Mouse (Mus musculus) liver, adult 2 months (tissue): ENCODE measurements around the gene AC161166.1. TPM values are rescaled to one million over a fixed set of nuclear protein-coding genes. Genes with fewer than 3 reads are reported as not detected.

Source experiments
- DNase-seq: peaks from one replicate; pipeline ENCODE4 v3.0.0-alpha.2; 2011; ENCODE audit warnings: low read depth, low spot score; ENCODE audit errors: extremely low read depth
- H3K27ac ChIP-seq: fragments of 200-500 bp; replicated peaks from 2 replicates; pipeline ENCODE4 v1.5.1; 2012; ENCODE audit warnings: low read depth, mild to moderate bottlenecking, control low read depth, inconsistent platforms, low read length; ENCODE audit not compliant: insufficient read depth
- H3K27me3 ChIP-seq: fragments of 200-500 bp; 2 replicates; pipeline ENCODE4 v1.6.1; 2012; ENCODE audit warnings: mild to moderate bottlenecking, moderate library complexity, low read length, inconsistent platforms; ENCODE audit not compliant: control insufficient read depth, insufficient read depth
- H3K36me3 ChIP-seq: fragments of 200-500 bp; 2 replicates; pipeline ENCODE4 v1.6.1; 2012; ENCODE audit warnings: low read length, inconsistent platforms; ENCODE audit not compliant: control insufficient read depth, insufficient read depth
- H3K4me1 ChIP-seq: fragments of 200-500 bp; 2 replicates; pipeline ENCODE4 v1.6.1; 2011; ENCODE audit warnings: low read length; ENCODE audit not compliant: control insufficient read depth, insufficient read depth
- H3K4me3 ChIP-seq: fragments of 200-500 bp; 2 replicates; pipeline ENCODE4 v1.5.1; 2011; ENCODE audit warnings: low read depth, mild to moderate bottlenecking, control low read depth, low read length, moderate library complexity; ENCODE audit not compliant: insufficient read depth
- H3K79me2 ChIP-seq: fragments of 200-500 bp; 2 replicates; pipeline ENCODE4 v1.6.1; 2012; ENCODE audit warnings: inconsistent platforms, mild to moderate bottlenecking, low read length, moderate library complexity; ENCODE audit not compliant: control insufficient read depth, insufficient read depth
- H3K9ac ChIP-seq: fragments of 200-500 bp; 2 replicates; pipeline ENCODE4 v1.6.1; 2012; ENCODE audit warnings: low read depth, mild to moderate bottlenecking, control low read depth, inconsistent platforms, low read length
- CTCF ChIP-seq: fragments of 200-500 bp; IDR thresholded peaks from 2 replicates; pipeline ENCODE4 v1.5.1; 2011; ENCODE audit warnings: low read depth, low read length, control low read depth
- POLR2A ChIP-seq: fragments of 200-500 bp; IDR thresholded peaks from 2 replicates; pipeline ENCODE4 v1.6.1; 2011; ENCODE audit warnings: low read length, control low read depth; ENCODE audit not compliant: insufficient read depth; ENCODE audit errors: extremely low read depth
- WGBS: fragments of 180-500 bp; shearing (Covaris S2); methylation state at CpG from one replicate; pipeline ENCODE4 v1.1.7; 2018; 5-methylcytosine and 5-hydroxymethylcytosine counted together
- polyA plus RNA-seq: library from polyadenylated mRNA; depleted of rRNA; stranded (reverse); fragments of >200 nt; gene quantifications from 2 replicates; pipeline ENCODE4 v1.2.3, GENCODE M21; 2012; rRNA removed
- total RNA-seq: library from RNA; depleted of rRNA; stranded (reverse); fragments of >200 nt; gene quantifications from 2 replicates; pipeline ENCODE4 v1.2.3, GENCODE M21; 2014; rRNA removed

Gene AC161166.1
- total RNA-seq: not detected in 2 replicates
- not detected in 2 replicates for polyA plus RNA-seq

- no peaks in the 10 kb centered on the region; the same call in 1 of the 2 replicates for H3K4me1 ChIP-seq
- H3K27me3 ChIP-seq: no peaks in the 10 kb centered on the region
- 94% methylated on average over 7 of the region's 7 CpGs for WGBS
- DNase-seq: no peak
- no peaks in the 10 kb centered on the region for H3K79me2 ChIP-seq
- H3K4me3 ChIP-seq: no peak within 1 kb of the TSS
- no peaks in the 10 kb centered on the region for H3K36me3 ChIP-seq
- no peak within 1 kb of the TSS for H3K27ac ChIP-seq
- no peak within 1 kb of the TSS for H3K9ac ChIP-seq
- no peak for TF ChIP-seq POLR2A
- TF ChIP-seq CTCF: no peak
Observed at GRCm38 (mm10) chr7:24512355-24512754, at the start of gene AC161166.1. TSS of gene AC161166.1 (minus strand) at chr7:24512455.

DNA sequence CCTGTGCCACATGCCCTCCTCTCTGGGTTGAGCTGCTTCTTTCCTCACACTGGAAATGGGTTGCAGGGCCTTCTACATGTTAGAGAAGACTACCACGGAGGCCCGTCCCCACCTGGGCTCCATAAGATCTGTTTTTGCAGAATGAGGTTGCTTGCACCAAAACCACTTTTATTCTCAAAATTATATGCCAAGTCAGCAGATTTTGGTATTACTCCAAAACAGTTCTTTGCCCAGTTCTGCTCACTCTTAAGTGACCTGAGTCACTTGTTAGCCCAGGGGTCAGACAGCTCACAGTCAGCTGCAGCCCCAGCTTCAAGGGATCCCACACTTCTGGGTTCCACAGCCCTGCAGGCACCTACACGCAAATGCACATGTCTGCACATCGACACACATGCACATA lies 49.2 kb upstream of the AC161166.1 start:
- Histone ChIP-seq H3K36me3 (no peaks in the 10 kb centered on the region), H3K9ac (no peak overlapping the region), H3K27ac (no peak overlapping the region), H3K4me3 (no peak overlapping the region), H3K4me1 (no peaks in the 10 kb centered on the region), H3K27me3 (no peaks in the 10 kb centered on the region), H3K79me2 (no peaks in the 10 kb centered on the region)
- no peak for TF ChIP-seq CTCF
- no peak for TF ChIP-seq POLR2A
- WGBS: 92% methylated on average over 4 of the region's 4 CpGs
- no peak for DNase-seq

DNA sequence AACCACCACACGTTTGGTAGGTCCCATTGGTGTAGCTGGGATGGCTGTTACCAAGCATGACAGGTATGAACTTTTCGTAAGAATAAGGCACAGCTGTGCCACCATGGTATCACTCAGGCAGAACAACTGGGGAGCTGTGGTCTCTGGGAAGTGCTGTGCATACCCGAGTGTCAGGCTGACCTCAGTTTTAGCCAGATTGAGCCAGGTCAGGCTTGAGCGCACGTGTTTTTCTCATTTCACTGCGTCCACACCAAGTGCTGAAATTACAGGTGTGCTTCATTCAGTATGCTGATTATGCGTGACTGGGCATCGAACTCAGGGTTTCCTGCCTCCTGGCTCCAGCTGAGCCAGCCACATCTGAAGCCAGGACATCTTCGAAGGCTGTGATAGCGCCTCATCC lies 43.5 kb upstream of the AC161166.1 start:
- Histone ChIP-seq H3K79me2 (no peaks in the 10 kb centered on the region; the same call in 1 of the 2 replicates), H3K36me3 (no peaks in the 10 kb centered on the region), H3K9ac (no peak overlapping the region), H3K27me3 (no peaks in the 10 kb centered on the region), H3K4me1 (peaks cover 15% of the 10 kb centered on the region; the same call in 1 of the 2 replicates), H3K27ac (no peak overlapping the region), H3K4me3 (no peak overlapping the region)
- TF ChIP-seq POLR2A: no peak
- TF ChIP-seq CTCF: no peak
- WGBS: 97% methylated on average over 10 of the region's 10 CpGs
- DNase-seq: no peak

- no peak for TF ChIP-seq POLR2A
- TF ChIP-seq CTCF: no peak
- WGBS: 24% methylated on average over 12 of the region's 12 CpGs
- no peaks in the 10 kb centered on the region for H3K36me3 ChIP-seq
- peak overlapping the region; percentile 3; the same call in 1 of the 2 replicates for H3K9ac ChIP-seq
- H3K4me1 ChIP-seq: peaks cover 21% of the 10 kb centered on the region
- H3K79me2 ChIP-seq: peaks cover 6% of the 10 kb centered on the region; the same call in 1 of the 2 replicates
- peak; percentile 99 for DNase-seq
- H3K4me3 ChIP-seq: 0 out of 2 replicates have a peak overlapping the region, but pooled peaks have one; percentile 3
- H3K27me3 ChIP-seq: no peaks in the 10 kb centered on the region
- H3K27ac ChIP-seq: peak overlapping the region; percentile 79
Observed at GRCm38 (mm10) chr7:24551985-24552759, 39.9 kb upstream of the AC161166.1 start.

DNA sequence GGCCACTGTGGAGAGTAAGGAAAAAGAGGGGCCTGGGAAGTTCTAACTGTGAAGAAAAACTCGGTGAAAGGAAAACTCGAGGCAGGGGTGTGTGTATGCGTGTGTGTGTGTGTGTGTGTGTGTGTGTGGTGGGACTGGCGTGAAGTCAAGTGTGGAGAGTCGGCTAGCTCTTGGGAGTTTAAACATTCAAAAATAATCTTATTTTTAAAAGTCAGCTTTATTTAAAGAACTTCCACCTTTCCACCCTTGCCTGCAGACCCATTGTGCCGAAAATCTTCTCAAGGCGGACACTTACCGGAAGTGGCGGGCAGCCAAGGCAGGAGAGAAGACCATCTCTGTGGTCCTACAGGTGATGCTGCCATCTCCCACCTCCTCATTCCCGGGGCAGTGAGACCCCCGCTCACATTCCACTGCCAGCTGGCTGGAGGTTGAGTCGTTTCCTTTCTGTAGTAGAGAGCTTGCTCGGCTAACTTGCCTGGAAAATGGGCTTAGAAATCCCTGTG lies 35.3 kb upstream of the AC161166.1 start:
- no peaks in the 10 kb centered on the region for H3K27me3 ChIP-seq
- H3K36me3 ChIP-seq: no peaks in the 10 kb centered on the region
- H3K4me1 ChIP-seq: peaks cover 22% of the 10 kb centered on the region
- no peak for TF ChIP-seq CTCF
- TF ChIP-seq POLR2A: no peak
- H3K9ac ChIP-seq: peak overlapping the region; percentile 92
- 33% methylated on average over 13 of the region's 13 CpGs for WGBS
- peak overlapping the region; percentile 93 for H3K4me3 ChIP-seq
- no peak for DNase-seq
- H3K27ac ChIP-seq: no peak overlapping the region
- peaks cover 8% of the 10 kb centered on the region; the same call in 1 of the 2 replicates for H3K79me2 ChIP-seq
